Comparison of ENCODE assay signal across 27 mouse cellular contexts in genomic region chr1:77879026-77879425, GRCm38 (mm10).
"Had no signal": no experiment of that assay in that cellular context is flagged by ENCODE, and none has a peak within 500 bp of the region (broad histone marks: within the 10 kb centered on the region; RNA-seq: fewer than 3 reads in every experiment).

No protein-coding gene starts in this region.

- H3K4me3 ChIP-seq: gastrocnemius, adult 2 months; heart, embryonic 10.5 days; heart, embryonic 12.5 days; hindbrain, embryonic 10.5 days; hindbrain, embryonic 12.5 days; intestine, embryonic 15.5 days; layer of hippocampus, adult 2 months; left cerebral cortex, adult 2 months; limb, embryonic 10.5 days; limb, embryonic 12.5 days; liver, embryonic 13.5 days; liver, embryonic 15.5 days had no signal

- H3K27ac ChIP-seq: gastrocnemius, adult 2 months; heart, embryonic 10.5 days; hindbrain, embryonic 10.5 days; hindbrain, embryonic 12.5 days; hindbrain, embryonic 14.5 days; intestine, embryonic 15.5 days; layer of hippocampus, adult 2 months; left cerebral cortex, adult 2 months; limb, embryonic 10.5 days; limb, embryonic 12.5 days; liver, embryonic 13.5 days; liver, embryonic 15.5 days had no signal

- ATAC-seq: hindbrain, embryonic 16.5 days; inflammation-experienced regulatory T-cells, adult 6 months; intestine, embryonic 15.5 days had no signal

- H3K9ac ChIP-seq: heart, embryonic 12.5 days; hindbrain, embryonic 12.5 days; hindbrain, embryonic 14.5 days; intestine, embryonic 15.5 days; limb, embryonic 12.5 days; liver, embryonic 13.5 days; liver, embryonic 15.5 days had no signal

- H3K36me3 ChIP-seq: heart, embryonic 10.5 days; heart, embryonic 12.5 days; hindbrain, embryonic 10.5 days; hindbrain, embryonic 12.5 days; intestine, embryonic 15.5 days; limb, embryonic 10.5 days; limb, embryonic 12.5 days; liver, embryonic 13.5 days; liver, embryonic 15.5 days had no signal

- DNase-seq: gastrocnemius, adult 2 months; gastrocnemius, postnatal 10 days; gastrocnemius, postnatal 25 days; heart, adult 18-20 months; heart, postnatal 10 days; heart, postnatal 4 days; kidney, adult 11 months; kidney, adult 2 months; kidney, postnatal 10 days; kidney, postnatal 25 days; kidney, postnatal 4 days; liver; liver, embryonic 13.5 days had no signal

- H3K4me2 ChIP-seq: heart, embryonic 12.5 days; hindbrain, embryonic 12.5 days; hindbrain, embryonic 14.5 days; intestine, embryonic 15.5 days; limb, embryonic 12.5 days; liver, embryonic 11.5 days; liver, embryonic 13.5 days; liver, embryonic 15.5 days had no signal

- H3K9me3 ChIP-seq: heart, embryonic 10.5 days; heart, embryonic 12.5 days; hindbrain, embryonic 10.5 days; hindbrain, embryonic 12.5 days; intestine, embryonic 15.5 days; limb, embryonic 10.5 days; limb, embryonic 12.5 days; liver, embryonic 13.5 days; liver, embryonic 15.5 days had no signal

- H3K27me3 ChIP-seq: heart, embryonic 12.5 days; hindbrain, embryonic 12.5 days; intestine, embryonic 15.5 days; limb, embryonic 12.5 days; liver, embryonic 13.5 days; liver, embryonic 15.5 days had no signal

- H3K4me1 ChIP-seq: heart, embryonic 10.5 days; heart, embryonic 12.5 days; hindbrain, embryonic 10.5 days; hindbrain, embryonic 12.5 days; intestine, embryonic 15.5 days; limb, embryonic 10.5 days; limb, embryonic 12.5 days; liver, embryonic 13.5 days; liver, embryonic 15.5 days had no signal
